Mouse (Mus musculus) heart, embryonic 14.5 days (tissue): ENCODE data around the gene Fhdc1. TPM values are rescaled to one million over a fixed set of nuclear protein-coding genes. Genes with fewer than 3 reads are reported as not detected.

Source experiments
- ATAC-seq: fragments of 200-750 bp; cut with Nextera tagmentation; 2 replicates; pipeline ENCODE4 v1.8.0; 2017; ENCODE audit warnings: low read depth, moderate TSS enrichment; ENCODE audit not compliant: insufficient number of reproducible peaks, insufficient read depth, low FRiP score
- H3K27ac ChIP-seq, 2 experiments: fragments of 200-500 bp in 1 of 2; fragments of 300-500 bp in 1 of 2; sonication (generic) in 1 of 2; replicated peaks in 1 of 2; 2 replicates each; pipeline ENCODE4 v1.5.1; 2012 to 2014; ENCODE audit warnings: low read depth in 2 of 2, low read length in 2 of 2, control low read depth in 1 of 2, mild to moderate bottlenecking in 1 of 2, mixed read lengths in 1 of 2; ENCODE audit not compliant: control insufficient read depth in 1 of 2, insufficient read depth in 1 of 2
- H3K27me3 ChIP-seq: fragments of 300-500 bp; sonication (generic); 2 replicates; pipeline ENCODE4 v1.6.1; 2014; ENCODE audit warnings: mild to moderate bottlenecking, low read length, control low read depth; ENCODE audit not compliant: control insufficient read depth, insufficient read depth
- H3K36me3 ChIP-seq: fragments of 300-500 bp; sonication (generic); 2 replicates; pipeline ENCODE4 v1.6.1; 2014; ENCODE audit warnings: mild to moderate bottlenecking, control low read depth, low read length, mixed read lengths; ENCODE audit not compliant: control insufficient read depth, insufficient read depth
- H3K4me1 ChIP-seq, 2 experiments: fragments of 200-500 bp in 1 of 2; fragments of 300-500 bp in 1 of 2; sonication (generic) in 1 of 2; 2 replicates each; pipeline ENCODE4 v1.6.1; 2012 to 2014; ENCODE audit warnings: low read length in 2 of 2, control low read depth in 1 of 2, mixed read lengths in 1 of 2; ENCODE audit not compliant: control insufficient read depth in 2 of 2, insufficient read depth in 2 of 2
- H3K4me2 ChIP-seq: fragments of 300-500 bp; sonication (generic); 2 replicates; pipeline ENCODE4 v1.6.1; 2014; ENCODE audit warnings: mild to moderate bottlenecking, low read length
- H3K4me3 ChIP-seq, 2 experiments: fragments of 200-500 bp in 1 of 2; fragments of 300-500 bp in 1 of 2; sonication (generic) in 1 of 2; 2 replicates each; pipeline ENCODE4 v1.5.1; 2012 to 2014; ENCODE audit warnings: low read length in 2 of 2, mild to moderate bottlenecking in 2 of 2, control low read depth in 1 of 2, low read depth in 1 of 2, moderate library complexity in 1 of 2; ENCODE audit not compliant: control insufficient read depth in 1 of 2, insufficient read depth in 1 of 2
- H3K9ac ChIP-seq: fragments of 300-500 bp; sonication (generic); 2 replicates; pipeline ENCODE4 v1.6.1; 2014; ENCODE audit warnings: mild to moderate bottlenecking, low read length
- H3K9me3 ChIP-seq: fragments of 300-500 bp; sonication (generic); 2 replicates; pipeline ENCODE4 v1.6.1; 2016; ENCODE audit warnings: low read length, control low read depth; ENCODE audit not compliant: control insufficient read depth
- WGBS: fragments of 180-500 bp; shearing (Covaris S2); extraction: QIAGEN DNeasy Blood & Tissue Kit; methylation state at CpG from one replicate; pipeline ENCODE4 v1.1.7; 2014; 5-methylcytosine and 5-hydroxymethylcytosine counted together
- polyA plus RNA-seq: library from polyadenylated mRNA; unstranded; fragments of >200 nt; fragmentation: Nextera tagmentation; extraction: Ambion mirVana; gene quantifications from 2 replicates; pipeline ENCODE4 v1.2.1, GENCODE M21; 2014

Fhdc1 gene
- polyA plus RNA-seq, 1 experiment from 2014 or later: 0.68 TPM

DNA sequence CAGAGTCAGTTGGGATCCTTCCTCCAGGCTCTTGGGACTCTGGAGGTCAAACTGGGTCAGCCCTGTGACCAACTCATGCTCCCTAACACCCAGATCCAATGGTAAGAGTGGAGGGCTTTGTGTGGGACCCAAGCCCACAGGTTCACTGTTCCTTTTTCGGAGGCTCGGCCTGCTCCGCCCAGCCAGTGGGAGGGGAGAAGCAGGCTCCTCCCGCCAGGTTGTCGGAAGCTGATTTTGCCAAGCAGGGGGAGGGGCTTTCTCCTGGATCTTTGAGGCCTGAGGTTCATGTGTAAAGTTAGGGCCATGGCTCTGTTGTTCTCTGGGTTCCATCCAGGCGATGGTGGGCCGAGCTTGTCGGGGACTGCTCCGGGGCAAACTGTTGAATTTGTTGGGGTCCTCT is 34.4 kb downstream of the Fhdc1 start:
- 34% methylated on average over 9 of the region's 9 CpGs for WGBS
- Histone ChIP-seq H3K9ac (no peak overlapping the region), H3K4me1 (peaks cover 6 to 7% of the 10 kb centered on the region in 2 experiments; a peak in 2 of 4 replicates), H3K4me2 (no peak overlapping the region), H3K9me3 (no peaks in the 10 kb centered on the region), H3K27me3 (peaks cover 41% of the 10 kb centered on the region), H3K36me3 (no peaks in the 10 kb centered on the region), H3K27ac (no peak overlapping the region), H3K4me3 (no peak overlapping the region)
- no peak for ATAC-seq

DNA sequence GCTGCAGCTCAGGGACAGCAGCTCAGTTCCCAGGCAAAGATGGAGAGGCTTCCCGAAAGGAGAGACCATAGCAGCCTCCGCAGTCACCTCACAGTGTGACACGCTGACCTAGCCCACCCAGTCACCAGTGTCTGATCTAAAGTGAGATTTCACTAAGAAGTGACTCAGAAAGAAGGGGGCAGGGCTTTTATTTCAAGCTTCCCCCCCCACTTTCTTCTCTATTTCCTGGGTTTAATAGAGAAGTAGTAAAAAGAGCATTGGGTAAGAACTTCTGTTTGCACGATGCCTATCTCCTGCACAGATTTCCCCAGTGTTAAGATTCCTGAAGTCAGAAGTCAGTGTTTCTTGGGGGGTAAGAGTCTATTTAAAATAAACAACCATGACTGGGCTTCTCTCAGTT is 37.3 kb downstream of the Fhdc1 start:
- ATAC-seq: no peak
- Histone ChIP-seq H3K4me2 (peak overlapping the region; percentile 36), H3K27ac (no peak overlapping the region), H3K27me3 (peaks cover 35% of the 10 kb centered on the region), H3K36me3 (no peaks in the 10 kb centered on the region), H3K9me3 (no peaks in the 10 kb centered on the region), H3K4me3 (no peak overlapping the region), H3K9ac (no peak overlapping the region), H3K4me1 (peaks cover 15 to 17% of the 10 kb centered on the region in 2 experiments)
- 49% methylated on average over 4 of the region's 4 CpGs for WGBS

DNA sequence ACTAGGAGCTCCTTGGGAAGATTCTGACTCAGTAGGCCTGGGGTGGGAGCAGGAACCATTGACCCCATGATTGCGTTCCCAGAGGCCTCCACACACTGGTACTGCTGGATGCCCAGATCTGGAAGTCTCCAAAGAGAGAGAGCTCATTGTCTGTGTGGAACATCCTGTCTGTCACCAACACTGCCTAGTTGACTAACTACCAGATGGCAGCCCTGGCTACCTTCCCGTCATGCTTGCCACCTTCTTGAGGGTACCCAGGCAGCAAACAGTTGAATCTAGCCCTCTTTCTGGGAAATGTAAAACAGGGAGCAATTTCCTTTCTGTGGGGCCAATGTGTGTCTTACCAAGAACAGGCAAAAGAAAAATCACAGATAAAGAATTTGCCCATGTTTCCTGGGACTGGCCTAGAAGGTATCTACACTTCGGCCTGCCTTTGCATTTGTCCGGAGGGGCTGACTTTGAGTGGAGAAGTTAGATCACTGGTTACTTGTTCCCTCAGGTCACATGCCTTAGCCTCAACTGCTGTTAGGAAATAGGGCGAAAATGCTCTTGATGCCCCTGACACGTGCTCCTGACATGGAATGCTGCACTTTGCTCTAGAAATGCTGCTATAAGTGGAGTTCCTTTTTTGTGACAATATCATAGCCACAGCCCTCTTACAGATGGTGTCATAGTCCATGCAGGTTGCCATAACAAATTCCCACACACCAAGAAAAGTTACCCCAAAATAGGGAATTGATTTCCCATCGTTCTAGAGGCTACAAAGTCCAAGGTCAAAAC is 40.6 kb downstream of the Fhdc1 start:
- no peak overlapping the region for H3K4me3 ChIP-seq
- ATAC-seq: no peak
- H3K9me3 ChIP-seq: no peaks in the 10 kb centered on the region
- H3K27me3 ChIP-seq: peaks cover 22% of the 10 kb centered on the region
- peaks cover 22 to 25% of the 10 kb centered on the region in 2 experiments for H3K4me1 ChIP-seq
- H3K27ac ChIP-seq: no peak overlapping the region
- H3K4me2 ChIP-seq: no peak overlapping the region
- no peaks in the 10 kb centered on the region for H3K36me3 ChIP-seq
- 84% methylated on average over 7 of the region's 7 CpGs for WGBS
- H3K9ac ChIP-seq: no peak overlapping the region

DNA sequence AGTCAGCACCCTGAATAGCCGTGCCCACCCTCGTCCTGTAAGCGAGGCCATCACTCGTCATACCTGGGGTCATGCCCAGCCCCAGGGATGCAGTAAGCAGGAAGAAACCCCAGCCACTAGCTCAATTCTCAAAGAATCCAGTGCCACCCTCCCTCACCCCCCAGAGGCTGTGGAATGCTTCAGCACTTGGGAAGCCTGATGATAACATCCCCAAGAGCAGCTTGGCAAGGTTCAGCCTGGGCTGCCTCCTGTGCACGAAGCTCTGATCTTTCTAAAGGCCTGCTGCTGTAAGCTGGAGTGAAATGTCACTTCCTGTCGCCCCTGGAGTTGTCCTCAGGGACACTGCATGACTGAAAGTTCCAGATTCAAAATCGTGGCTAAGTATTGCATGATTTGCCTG is 41.4 kb downstream of the Fhdc1 start:
- no peak for ATAC-seq
- Histone ChIP-seq H3K9me3 (no peaks in the 10 kb centered on the region), H3K27ac (no peak overlapping the region; a peak in 1 of 4 replicates), H3K9ac (no peak overlapping the region), H3K4me1 (peaks cover 24 to 25% of the 10 kb centered on the region in 2 experiments), H3K27me3 (peaks cover 17% of the 10 kb centered on the region), H3K4me2 (no peak overlapping the region), H3K36me3 (no peaks in the 10 kb centered on the region), H3K4me3 (no peak overlapping the region)
- WGBS: 59% methylated on average over 7 of the region's 7 CpGs

DNA sequence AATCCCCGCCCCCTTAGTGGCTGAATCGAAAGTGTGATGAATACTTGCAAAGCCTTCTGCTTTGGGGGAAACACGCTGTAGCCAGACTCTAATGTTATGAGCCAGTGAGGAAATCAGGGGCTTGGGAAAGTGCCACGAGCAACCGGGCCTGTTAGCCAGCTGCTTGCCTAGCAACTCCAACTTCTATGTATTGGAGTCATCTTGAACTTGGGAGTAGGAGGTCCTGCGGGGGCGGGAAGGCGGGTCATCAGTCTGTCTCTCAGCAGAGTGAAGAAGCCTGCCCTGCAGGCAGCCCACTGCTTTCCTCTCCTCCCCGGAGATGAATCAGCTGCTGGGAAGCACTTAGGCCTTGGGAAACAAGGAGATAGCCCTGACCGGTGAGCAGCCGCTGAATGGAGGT is 42.1 kb downstream of the Fhdc1 start:
- WGBS: 49% methylated on average over 11 of the region's 11 CpGs
- no peaks in the 10 kb centered on the region for H3K36me3 ChIP-seq
- H3K4me3 ChIP-seq: no peak overlapping the region
- H3K9me3 ChIP-seq: no peaks in the 10 kb centered on the region
- H3K27me3 ChIP-seq: peaks cover 10% of the 10 kb centered on the region
- no peak for ATAC-seq
- no peak overlapping the region for H3K9ac ChIP-seq
- no peak overlapping the region for H3K27ac ChIP-seq
- H3K4me1 ChIP-seq: peaks cover 24 to 25% of the 10 kb centered on the region in 2 experiments
- H3K4me2 ChIP-seq: no peak overlapping the region

DNA sequence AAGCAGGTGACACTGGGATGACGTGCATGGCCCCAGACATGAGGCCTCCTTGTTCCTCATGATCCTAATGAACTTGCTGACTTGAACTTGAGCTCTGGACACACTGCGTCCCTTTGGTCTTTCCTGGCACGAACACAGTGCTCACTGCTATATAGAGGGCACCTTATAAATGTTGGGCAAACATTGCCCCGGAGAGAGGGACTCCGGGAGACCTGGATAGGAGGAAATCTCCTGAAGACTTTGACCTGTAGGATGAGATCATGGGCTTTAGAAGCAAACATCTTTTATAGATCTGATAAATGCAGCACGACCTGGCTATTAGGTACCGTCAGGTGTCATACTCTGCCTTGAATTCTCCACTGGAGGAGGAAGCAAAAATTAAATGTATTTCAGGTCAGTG is 43.3 kb downstream of the Fhdc1 start:
- no peak for ATAC-seq
- Histone ChIP-seq H3K4me1 (peaks cover 21 to 22% of the 10 kb centered on the region in 2 experiments), H3K27me3 (peaks cover 13% of the 10 kb centered on the region), H3K4me3 (no peak overlapping the region), H3K9ac (no peak overlapping the region), H3K4me2 (no peak overlapping the region), H3K27ac (no peak overlapping the region), H3K9me3 (no peaks in the 10 kb centered on the region), H3K36me3 (no peaks in the 10 kb centered on the region)
- 94% methylated on average over 7 of the region's 7 CpGs for WGBS

DNA sequence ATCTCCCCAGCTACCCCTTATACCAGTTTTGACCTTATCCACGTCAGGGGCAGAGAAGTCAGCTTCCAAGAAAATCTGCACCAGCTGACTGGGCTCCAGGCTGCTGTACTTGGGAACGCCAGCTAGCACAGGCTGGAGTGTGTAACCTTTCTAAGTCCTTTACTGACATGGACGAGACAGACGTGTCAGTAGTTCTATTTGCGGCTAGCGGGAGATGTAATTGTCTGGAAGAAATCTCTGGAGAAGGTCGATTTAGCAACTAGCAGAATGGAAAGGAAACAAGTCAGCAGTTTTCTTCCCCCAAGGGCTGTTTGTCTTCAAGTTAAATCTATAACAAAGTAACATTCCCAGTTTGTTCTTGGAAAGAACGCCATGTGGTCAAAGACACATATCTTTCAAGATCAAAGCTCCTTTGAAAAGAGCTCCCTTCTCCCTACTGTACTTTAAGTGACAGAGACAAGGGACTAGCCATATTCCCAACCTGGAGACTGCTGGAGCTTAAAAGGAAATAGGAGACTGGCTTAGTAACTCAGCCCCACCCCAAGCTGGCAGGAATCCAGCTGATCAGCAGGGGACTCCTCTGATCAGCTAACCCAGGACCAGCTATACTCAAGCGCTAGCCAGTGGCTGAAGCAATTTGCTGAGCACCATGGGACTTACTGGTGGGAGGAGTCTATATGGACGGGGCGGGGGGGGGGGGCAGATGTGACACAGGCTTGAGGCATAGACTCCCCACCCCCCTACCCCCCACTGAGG is 44.8 kb downstream of the Fhdc1 start:
- no peak for ATAC-seq
- H3K36me3 ChIP-seq: no peaks in the 10 kb centered on the region
- H3K27me3 ChIP-seq: peaks cover 7% of the 10 kb centered on the region
- H3K4me3 ChIP-seq: no peak overlapping the region
- H3K4me1 ChIP-seq: peaks cover 21 to 22% of the 10 kb centered on the region in 2 experiments
- peak overlapping the region; percentile 10; the same call in 1 of the 2 replicates for H3K9ac ChIP-seq
- H3K9me3 ChIP-seq: no peaks in the 10 kb centered on the region
- peak overlapping the region; percentile 27 for H3K4me2 ChIP-seq
- H3K27ac ChIP-seq: peak overlapping the region in 1 of 2 experiments; percentile 61; a peak in 2 of 4 replicates
- 5% methylated on average over 11 of the region's 11 CpGs for WGBS
